ENCODE assay signal across 23 mouse cellular contexts in genomic region chr5:20753963-20754362, GRCm38 (mm10).
DNase-seq lines count a peak whose midpoint lies in the region; ATAC-seq and TF ChIP-seq lines count a peak whose summit lies in the region.
"Had no signal": no experiment of that assay in that cellular context is flagged by ENCODE, and none has a peak within 500 bp of the region (broad histone marks: within the 10 kb centered on the region; RNA-seq: fewer than 3 reads in every experiment).

No protein-coding gene starts in this region.

- peak; percentile 74 for DNase-seq in heart, adult 11 months
- no peak for DNase-seq in heart, adult 18-20 months
- peak; percentile 8 for DNase-seq in liver, postnatal 0 days
- DNase-seq in embryonic facial prominence, embryonic 10.5 days (ENCODE audit: low spot score) = no peak
- no peak for DNase-seq in forebrain, postnatal 0 days
- DNase-seq: adrenal gland, adult 8-10 months; adrenal gland, postnatal 14 days; adrenal gland, postnatal 36 days; B cell, adult 2 months; cerebellum, adult 11-12 months; cerebellum, adult 2 months; cerebellum, adult 9-10 months; cerebellum, postnatal 10 days; cerebellum, postnatal 25 days had no signal

- H3K27me3 ChIP-seq in liver, postnatal 0 days (ENCODE audit: insufficient read depth, low read length) = no peaks in the 10 kb centered on the region
- no peaks in the 10 kb centered on the region for H3K27me3 ChIP-seq in liver, embryonic 12.5 days (replicated peaks)
- no peaks in the 10 kb centered on the region for H3K27me3 ChIP-seq in embryonic facial prominence, embryonic 10.5 days (replicated peaks; ENCODE audit: low read depth, poor library complexity, severe bottlenecking)
- no peaks in the 10 kb centered on the region for H3K27me3 ChIP-seq in forebrain, postnatal 0 days (ENCODE audit: insufficient read depth, low read length)
- H3K27me3 ChIP-seq: CH12.LX; embryonic facial prominence, embryonic 12.5 days; forebrain, embryonic 13.5 days; forebrain, embryonic 15.5 days; Patski had no signal

- no peak overlapping the region for H3K4me2 ChIP-seq in liver, postnatal 0 days (ENCODE audit: low read depth, low read length)
- H3K4me2 ChIP-seq in liver, embryonic 12.5 days = no peak overlapping the region
- H3K4me2 ChIP-seq in forebrain, postnatal 0 days (ENCODE audit: low read depth) = no peak overlapping the region
- H3K4me2 ChIP-seq: embryonic facial prominence, embryonic 12.5 days; forebrain, embryonic 13.5 days; forebrain, embryonic 15.5 days had no signal

- H3K4me3 ChIP-seq in liver, postnatal 0 days (ENCODE audit: low read depth, low read length) = no peak overlapping the region
- H3K4me3 ChIP-seq in liver, embryonic 12.5 days = no peak overlapping the region
- no peak overlapping the region for H3K4me3 ChIP-seq in embryonic facial prominence, embryonic 10.5 days
- H3K4me3 ChIP-seq in forebrain, postnatal 0 days (ENCODE audit: low read depth, low read length) = no peak overlapping the region
- H3K4me3 ChIP-seq: embryonic facial prominence, embryonic 12.5 days; forebrain, embryonic 13.5 days; forebrain, embryonic 15.5 days had no signal

- 79% methylated on average over 5 of the region's 5 CpGs for WGBS in liver, postnatal 0 days (ENCODE audit: insufficient replicate concordance)
- 73% methylated on average over 5 of the region's 5 CpGs for WGBS in liver, embryonic 12.5 days (ENCODE audit: insufficient replicate concordance)
- WGBS in embryonic facial prominence, embryonic 10.5 days = 45% methylated on average over 5 of the region's 5 CpGs
- 65% methylated on average over 5 of the region's 5 CpGs for WGBS in forebrain, postnatal 0 days

- ATAC-seq in liver, postnatal 0 days = no peak
- no peak for ATAC-seq in liver, embryonic 12.5 days
- no peak for ATAC-seq in forebrain, postnatal 0 days
- ATAC-seq: activated CD4-positive, CD25-positive, alpha-beta regulatory T cell, adult 4 months; CD4-positive, CD25-positive, alpha-beta regulatory T cell, adult 4 months; forebrain, embryonic 13.5 days; forebrain, embryonic 15.5 days; Patski had no signal

- H3K36me3 ChIP-seq in liver, postnatal 0 days (replicated peaks; ENCODE audit: insufficient read depth, low read length) = no peaks in the 10 kb centered on the region
- peaks cover 9% of the 10 kb centered on the region; the same call in 1 of the 2 replicates for H3K36me3 ChIP-seq in liver, embryonic 12.5 days
- peaks cover 13% of the 10 kb centered on the region; the same call in 1 of the 2 replicates for H3K36me3 ChIP-seq in embryonic facial prominence, embryonic 10.5 days (replicated peaks)
- H3K36me3 ChIP-seq in forebrain, postnatal 0 days (ENCODE audit: insufficient read depth) = peaks cover 4% of the 10 kb centered on the region; the same call in 1 of the 2 replicates
- H3K36me3 ChIP-seq: embryonic facial prominence, embryonic 12.5 days; forebrain, embryonic 15.5 days had no signal

- no peaks in the 10 kb centered on the region for H3K9me3 ChIP-seq in liver, postnatal 0 days (ENCODE audit: low read length)
- no peaks in the 10 kb centered on the region for H3K9me3 ChIP-seq in liver, embryonic 12.5 days (replicated peaks)
- H3K9me3 ChIP-seq in embryonic facial prominence, embryonic 10.5 days = no peaks in the 10 kb centered on the region
- no peaks in the 10 kb centered on the region for H3K9me3 ChIP-seq in forebrain, postnatal 0 days (ENCODE audit: low read length)
- H3K9me3 ChIP-seq: embryonic facial prominence, embryonic 12.5 days; forebrain, embryonic 13.5 days; forebrain, embryonic 15.5 days; G1E had no signal

- no peaks in the 10 kb centered on the region for H3K4me1 ChIP-seq in liver, postnatal 0 days (ENCODE audit: insufficient read depth)
- H3K4me1 ChIP-seq in liver, embryonic 12.5 days = no peaks in the 10 kb centered on the region
- peaks cover 19% of the 10 kb centered on the region for H3K4me1 ChIP-seq in embryonic facial prominence, embryonic 10.5 days
- peaks cover 7% of the 10 kb centered on the region; the same call in 1 of the 2 replicates for H3K4me1 ChIP-seq in forebrain, postnatal 0 days (ENCODE audit: insufficient read depth)

- no peak for TF ChIP-seq EP300 in liver, postnatal 0 days (IDR thresholded peaks at IDR 0.05; ENCODE audit: low read depth)

- TF ChIP-seq CTCF in liver, postnatal 0 days (IDR thresholded peaks at IDR 0.05; ENCODE audit: low read depth) = no peak
- TF ChIP-seq CTCF in forebrain, postnatal 0 days (IDR thresholded peaks at IDR 0.05; ENCODE audit: low read depth) = no peak

- no peak overlapping the region for H3K9ac ChIP-seq in liver, postnatal 0 days (replicated peaks)
- no peak overlapping the region for H3K9ac ChIP-seq in liver, embryonic 12.5 days
- H3K9ac ChIP-seq in forebrain, postnatal 0 days = no peak overlapping the region
- H3K9ac ChIP-seq: embryonic facial prominence, embryonic 12.5 days; forebrain, embryonic 13.5 days; forebrain, embryonic 15.5 days had no signal

- no peak overlapping the region for H3K27ac ChIP-seq in liver, postnatal 0 days (ENCODE audit: low read depth)
- H3K27ac ChIP-seq in liver, embryonic 12.5 days = no peak overlapping the region
- peak overlapping the region; percentile 25; the same call in 1 of the 2 replicates for H3K27ac ChIP-seq in embryonic facial prominence, embryonic 10.5 days (replicated peaks)
- H3K27ac ChIP-seq in forebrain, postnatal 0 days (ENCODE audit: low read depth, low read length) = no peak overlapping the region
- H3K27ac ChIP-seq: embryonic facial prominence, embryonic 12.5 days; forebrain, embryonic 13.5 days; forebrain, embryonic 15.5 days had no signal

Comparison
In these comparisons a context has a peak if more than half of its experiments do, and no peak if none do; other contexts are left out.
1. DNase-seq: peak in heart, adult 11 months (single experiment) and liver, postnatal 0 days (single experiment); none in heart, adult 18-20 months (0 of 2), embryonic facial prominence, embryonic 10.5 days (single experiment) and forebrain, postnatal 0 days (single experiment).